Mouse (Mus musculus) bone marrow macrophage, adult 2 months (primary cell): ENCODE results near the gene Dock2.

Experiments used
- CTCF ChIP-seq: IDR thresholded peaks from 2 replicates; pipeline ENCODE4 v1.5.1; 2012; ENCODE audit warnings: low read depth, mild to moderate bottlenecking, low read length, moderate library complexity
- POLR2A ChIP-seq: IDR thresholded peaks from 2 replicates; pipeline ENCODE4 v1.6.1; 2012; ENCODE audit warnings: mild to moderate bottlenecking, low read depth, low read length, borderline replicate concordance

- no peak for TF ChIP-seq POLR2A
- no peak for TF ChIP-seq CTCF
These were observed 382.3 kb downstream of the Dock2 start for GRCm38 (mm10) chr11:34401343-34401742.
